Mouse (Mus musculus) adrenal gland, postnatal 4 days (tissue): ENCODE results near the gene Mpped2. TPM values are rescaled to one million over a fixed set of nuclear protein-coding genes. Genes with fewer than 3 reads are reported as not detected.

Experiments used
- DNase-seq, 2 experiments: peaks; one replicate each; pipeline ENCODE4 v3.0.0; 2021 to 2022; ENCODE audit warnings: low spot score in 2 of 2, mixed read lengths in 2 of 2
- total RNA-seq, 2 experiments: library from RNA; stranded (reverse); gene quantifications; 2 replicates each; pipeline ENCODE4 v1.2.3; 2021

The Mpped2 gene
- total RNA-seq, 2 experiments from 2014 or later = 40.7 to 46.1 TPM

DNA sequence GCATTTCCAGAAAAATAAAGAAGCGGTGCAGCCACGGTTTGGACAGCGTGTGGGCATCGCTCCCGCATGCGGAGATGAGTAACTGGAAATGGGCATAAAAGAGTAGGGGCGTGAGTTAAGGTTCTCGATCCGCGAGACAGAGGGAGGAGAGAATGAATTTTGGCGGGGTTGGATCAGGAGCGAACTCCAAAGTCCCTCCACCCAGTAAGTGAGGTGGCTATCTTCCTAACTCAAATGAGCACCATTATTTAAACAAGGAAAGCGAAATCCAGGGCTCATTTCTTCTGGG, 2.6 kb downstream of the Mpped2 start:
- DNase-seq = no peak

DNA sequence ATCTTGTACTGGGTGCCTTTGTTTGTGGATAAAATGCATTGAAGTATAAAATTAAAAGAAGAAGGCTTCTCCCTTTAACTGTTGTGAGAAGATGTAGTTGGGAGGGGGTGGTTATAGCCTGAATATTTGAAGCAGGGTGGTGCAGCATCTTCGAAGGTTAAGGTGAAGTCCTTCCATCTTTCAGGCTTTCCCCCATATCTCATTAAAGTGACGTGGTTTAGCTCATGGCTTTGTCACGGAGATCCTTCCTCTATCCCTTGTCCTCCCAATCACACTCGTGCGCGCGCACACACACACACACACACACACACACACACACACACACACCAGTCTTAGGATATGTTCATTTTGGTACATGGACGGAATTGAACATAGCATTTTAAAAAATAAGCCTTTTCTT, 3.3 kb downstream of the Mpped2 start:
- DNase-seq = no peak

DNA sequence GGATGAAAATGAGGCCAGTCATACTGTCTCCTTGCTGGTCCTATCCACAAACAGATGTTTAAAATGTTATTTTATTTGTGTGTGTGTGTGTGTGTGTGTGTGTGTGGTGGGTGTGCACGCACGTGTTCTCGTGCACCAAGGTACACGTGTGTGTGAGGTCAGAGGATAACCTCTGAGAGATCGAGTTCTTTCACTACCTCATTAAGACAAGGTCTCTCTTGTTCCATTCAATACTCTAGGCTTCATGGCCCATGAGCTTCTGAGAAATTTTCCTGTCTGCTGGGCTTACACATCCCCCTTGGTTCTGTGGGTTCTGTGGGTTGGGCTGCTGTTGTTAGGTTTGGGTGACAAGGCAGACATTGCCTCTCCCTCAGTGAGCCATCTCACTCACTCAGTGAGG, 12.6 kb downstream of the Mpped2 start:
- no peak for DNase-seq

DNA sequence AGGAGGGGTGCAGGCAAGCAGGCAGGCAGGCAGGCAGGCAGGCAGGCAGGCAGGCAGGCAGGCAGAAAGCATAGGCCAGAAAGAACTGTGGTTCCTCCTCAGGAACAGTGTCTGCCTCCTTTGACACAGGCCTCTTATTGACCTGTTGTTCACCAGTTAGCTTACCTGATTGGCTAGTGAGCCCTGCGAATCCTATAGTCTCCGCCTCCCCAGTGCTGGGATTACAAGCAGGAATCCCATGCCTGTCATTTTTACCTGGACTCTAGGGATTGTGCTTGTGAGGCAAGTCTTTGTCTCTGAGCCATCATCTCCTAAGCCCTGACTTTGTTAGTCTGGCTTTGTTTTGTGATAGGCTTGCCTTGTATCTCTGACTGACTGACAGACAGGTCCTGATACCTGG, 14.1 kb downstream of the Mpped2 start:
- no peak for DNase-seq

DNA sequence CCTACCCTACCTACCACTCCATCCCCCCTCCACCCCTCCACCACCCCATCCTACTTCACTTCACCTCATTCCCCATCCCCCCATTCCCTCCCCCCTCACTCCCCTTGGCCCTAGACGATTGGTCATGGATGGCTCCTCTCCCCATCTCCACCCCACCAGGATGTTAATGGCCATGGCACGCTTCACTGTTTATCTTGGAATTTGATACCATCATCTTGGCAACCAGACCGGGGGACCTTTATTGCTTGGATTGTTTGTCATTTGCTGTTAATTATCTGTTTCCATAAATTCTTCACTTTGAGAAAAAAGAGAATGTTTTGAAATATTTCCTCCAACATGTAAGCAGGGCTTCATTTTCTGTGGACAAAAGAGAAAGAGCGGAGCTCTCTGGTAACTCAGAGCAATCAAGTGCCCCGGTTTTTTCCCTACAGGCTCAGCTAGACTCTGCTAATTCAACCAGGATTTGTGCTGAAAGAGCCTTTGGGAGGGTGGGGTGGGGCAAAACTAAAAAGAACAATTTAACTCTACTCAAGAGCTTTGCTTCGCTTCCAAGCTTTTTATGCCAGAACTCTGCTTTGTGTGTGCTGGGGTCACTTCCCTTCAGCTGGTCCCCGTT, 17.9 kb downstream of the Mpped2 start:
- no peak for DNase-seq

DNA sequence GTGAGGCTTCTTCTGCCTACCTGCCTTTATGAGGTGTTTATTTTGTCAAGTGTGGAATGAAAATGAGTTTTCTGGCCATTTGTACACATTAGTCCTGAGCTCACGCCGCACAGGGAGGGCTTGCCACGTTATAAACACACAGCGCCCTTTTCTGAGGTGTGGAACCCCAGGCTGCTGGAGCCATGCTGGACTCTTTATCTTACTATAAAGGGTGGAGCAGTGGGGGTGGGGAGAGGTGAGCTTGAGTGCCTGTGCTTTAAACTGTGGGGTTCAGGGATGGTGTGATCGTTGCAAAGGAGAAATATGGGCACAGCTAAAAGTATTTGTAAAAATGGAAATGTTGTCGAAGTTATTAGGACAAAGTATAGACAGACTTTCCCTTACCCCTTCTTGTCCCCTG, 18.4 kb downstream of the Mpped2 start:
- no peak for DNase-seq

DNA sequence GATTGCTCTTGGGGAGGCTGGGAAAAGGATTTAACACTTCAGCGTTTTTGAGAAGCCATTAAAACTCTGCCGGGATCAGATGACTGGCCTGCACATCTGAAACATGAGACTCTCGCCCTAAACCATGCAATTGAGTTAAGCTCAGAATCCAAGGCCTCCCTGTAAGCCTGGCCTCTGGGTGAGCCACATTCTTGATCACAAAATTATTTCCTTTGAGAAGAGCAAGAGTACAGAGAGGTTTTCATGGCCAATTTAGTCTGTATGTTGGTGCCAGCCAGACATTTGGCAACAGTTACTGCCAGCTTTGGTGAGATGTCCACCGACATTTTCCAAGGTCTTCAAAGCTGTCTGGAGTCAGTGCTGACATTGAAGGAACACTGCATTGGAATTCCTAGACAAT, 20.1 kb downstream of the Mpped2 start:
- no peak for DNase-seq

DNA sequence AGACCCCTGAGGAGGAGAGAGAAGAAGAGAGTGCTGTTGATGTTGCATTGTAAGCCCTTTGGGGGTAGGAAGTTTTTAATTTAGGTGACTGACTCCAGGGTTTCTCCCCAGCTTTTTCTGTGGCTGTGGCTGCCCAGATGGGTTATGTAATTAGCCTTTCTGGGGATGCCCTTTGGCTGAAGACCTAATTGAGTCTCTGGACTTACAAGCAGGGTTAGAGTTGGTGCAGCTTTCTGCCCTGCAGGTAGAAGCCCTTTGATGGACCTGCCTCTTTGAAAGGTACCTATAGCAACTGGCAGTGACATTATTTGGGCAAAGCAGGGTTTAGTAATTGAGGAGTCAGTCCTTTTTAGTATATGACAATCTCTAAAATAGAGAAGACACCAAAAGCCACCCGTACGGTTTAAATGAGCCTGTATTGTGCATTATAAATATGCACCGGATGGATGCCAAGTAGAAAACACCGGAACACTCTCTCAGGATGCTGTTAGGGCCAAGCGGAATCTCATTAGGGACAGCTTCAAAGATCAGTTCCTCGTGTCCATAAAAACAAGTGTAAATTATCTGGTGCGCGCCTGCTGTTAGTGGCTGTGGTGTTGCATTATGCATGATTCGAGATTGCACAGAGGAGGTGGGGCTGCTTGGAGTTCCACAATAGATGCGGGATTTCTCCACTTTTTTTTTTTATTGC, 22.8 kb downstream of the Mpped2 start:
- DNase-seq = no peak

DNA sequence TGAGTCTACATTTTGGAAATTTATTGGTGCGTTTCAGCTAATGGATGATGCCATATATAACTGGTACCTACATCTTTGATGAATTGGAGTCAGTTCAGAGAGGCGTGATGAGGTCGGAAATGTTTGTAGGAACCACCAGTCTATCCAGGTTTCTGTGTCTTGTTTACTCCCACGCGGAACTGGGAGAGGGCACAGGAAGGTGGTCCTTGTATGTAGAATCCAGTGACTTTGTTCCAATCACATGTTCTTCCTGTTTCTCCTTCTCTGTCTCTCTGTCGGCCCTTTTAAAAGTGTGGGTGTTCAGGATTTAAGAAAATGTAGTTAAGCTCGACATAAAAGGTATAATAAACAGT, 23.3 kb downstream of the Mpped2 start:
- no peak for DNase-seq

DNA sequence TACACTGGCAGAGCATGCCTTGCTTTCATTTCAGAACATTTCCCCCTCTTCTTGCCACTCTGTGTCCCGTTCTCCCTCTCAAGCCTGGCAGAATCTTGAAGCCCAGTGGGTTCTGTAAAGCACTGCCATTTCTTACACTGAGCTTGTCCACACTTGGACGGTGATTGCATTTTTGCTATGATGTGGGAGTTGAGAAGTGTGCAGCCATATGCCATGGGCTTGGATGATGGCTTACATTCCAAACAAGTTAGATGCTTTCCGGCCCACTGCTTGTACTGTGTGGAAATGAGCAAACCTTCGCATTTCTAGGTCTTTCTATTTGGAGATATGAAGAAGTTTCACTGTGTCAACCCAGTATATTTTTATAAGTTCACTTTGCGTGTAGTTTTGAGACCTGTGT, 25.8 kb downstream of the Mpped2 start:
- DNase-seq = no peak

DNA sequence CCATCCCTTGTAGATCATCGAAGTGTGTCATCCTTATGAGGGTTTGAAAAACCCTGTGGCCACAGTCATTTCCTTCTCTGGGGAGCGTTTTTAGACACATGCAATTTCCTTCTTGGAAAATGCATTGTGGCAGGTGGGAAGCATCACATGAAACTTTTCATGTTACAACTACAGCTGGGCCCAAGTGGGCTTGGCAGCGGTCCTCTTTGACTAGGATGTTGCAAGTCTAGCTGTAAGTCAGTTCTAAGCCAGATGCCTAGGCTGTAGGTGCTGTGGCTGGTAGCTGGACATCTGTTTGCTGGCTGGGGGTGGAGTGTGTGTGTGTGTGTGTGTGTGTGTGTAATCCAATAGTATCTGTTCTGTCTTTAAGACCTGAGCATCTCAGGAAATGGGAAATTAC, 26.4 kb downstream of the Mpped2 start:
- no peak for DNase-seq

DNA sequence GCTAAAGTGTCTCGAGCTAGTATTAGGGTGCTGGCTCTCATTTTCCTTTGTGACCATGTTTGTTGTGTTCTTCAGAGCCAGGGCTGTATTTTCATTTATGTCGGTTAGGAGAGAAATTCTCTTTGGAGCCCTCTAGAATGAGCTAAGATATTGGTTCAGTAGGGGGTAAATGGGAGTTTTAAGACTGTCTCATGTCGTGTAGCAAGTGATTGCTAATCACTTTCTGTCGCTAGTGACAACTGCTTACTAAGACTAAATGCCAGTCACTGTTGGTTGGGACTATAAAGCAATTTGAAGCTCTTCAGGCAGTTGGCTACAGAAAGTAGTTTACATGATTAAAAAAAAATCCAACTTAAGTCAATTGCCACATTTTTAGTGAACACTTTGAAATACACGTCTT, 27.6 kb downstream of the Mpped2 start:
- DNase-seq = no peak

DNA sequence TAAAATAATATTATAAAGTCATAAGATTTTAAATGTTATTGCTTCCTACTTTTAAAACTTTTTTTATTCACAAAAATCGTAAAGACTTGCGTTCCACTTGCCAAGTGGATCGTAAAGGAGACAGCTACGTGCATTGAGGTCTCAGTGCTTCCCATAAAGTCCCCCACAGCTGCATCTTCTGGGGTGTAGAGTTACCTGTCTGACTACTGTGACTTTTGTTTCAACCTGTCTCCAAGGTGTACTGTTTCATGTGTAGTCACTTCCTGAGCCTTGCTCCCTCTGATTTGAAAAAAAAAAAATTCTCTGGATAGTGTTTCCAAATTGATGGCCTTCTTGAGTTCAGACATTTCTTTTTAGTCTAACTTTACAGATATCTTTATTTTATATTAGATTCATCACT, 29.0 kb downstream of the Mpped2 start:
- DNase-seq = no peak

DNA sequence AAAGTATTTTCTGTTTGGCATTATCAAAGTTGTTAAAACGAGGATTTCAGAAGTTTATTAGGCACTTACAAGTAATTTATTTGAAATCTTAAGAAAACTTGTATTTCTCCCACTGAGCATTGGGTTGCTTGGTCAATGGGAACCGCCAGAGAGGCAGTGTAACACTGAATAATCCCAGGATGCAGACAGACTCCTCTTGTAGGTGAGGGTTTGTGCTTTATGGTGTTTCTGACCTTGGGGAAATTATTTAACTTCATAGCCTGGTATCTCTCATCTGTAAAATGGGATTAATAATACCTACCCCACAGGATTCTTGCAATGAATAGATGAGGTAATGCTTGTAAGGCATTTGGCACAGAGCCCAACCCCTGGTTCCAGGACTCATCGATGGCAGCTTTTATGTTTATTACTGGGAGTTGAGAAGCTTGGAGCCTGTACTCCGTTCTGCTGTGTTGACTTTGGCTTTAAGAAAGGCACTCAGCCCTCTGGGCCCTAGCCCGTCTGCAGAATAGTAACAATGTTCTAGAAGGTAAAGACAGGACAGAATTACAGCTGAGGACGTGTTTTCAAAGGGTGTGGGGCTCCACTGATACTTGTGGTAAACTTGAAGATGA, 37.0 kb downstream of the Mpped2 start:
- DNase-seq = no peak

DNA sequence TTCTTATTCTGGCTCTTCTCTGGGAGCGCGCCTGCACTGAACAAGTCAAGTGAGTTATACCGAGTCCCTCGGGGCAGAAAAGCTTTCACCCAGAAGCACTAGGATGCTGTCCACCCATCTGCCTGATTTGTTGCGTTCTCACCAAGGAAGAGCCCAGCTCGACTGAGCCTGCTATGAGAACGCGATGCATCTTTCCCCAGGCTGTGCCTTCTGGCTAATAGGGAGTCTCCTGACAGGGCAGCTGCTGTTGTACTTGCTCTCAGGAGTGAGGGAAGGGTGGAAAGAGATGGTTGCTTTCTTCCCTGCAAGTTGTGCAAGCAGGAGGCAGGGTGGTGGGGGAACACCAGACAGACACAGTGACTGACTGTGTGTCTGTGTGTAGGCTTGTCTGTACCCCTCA, 37.5 kb downstream of the Mpped2 start:
- DNase-seq = no peak

DNA sequence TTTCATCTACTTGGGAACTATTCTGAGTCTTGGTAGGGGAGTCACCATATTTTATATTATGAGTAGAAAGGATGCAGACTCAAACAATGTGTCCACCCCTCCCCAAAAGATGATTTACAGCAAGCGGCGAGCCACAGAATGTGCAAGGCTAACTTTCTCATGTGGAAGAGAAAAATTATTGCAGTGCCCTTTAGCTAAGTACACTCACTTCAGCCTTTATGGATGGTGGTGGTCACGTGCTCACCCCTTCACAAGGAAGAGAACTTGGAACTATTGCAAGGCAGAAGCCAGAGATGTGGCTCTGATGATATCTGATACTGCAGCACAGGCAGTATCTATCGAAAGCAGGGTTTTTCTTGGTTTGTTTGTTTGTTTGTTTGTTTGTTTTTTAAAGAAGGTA, 38.4 kb downstream of the Mpped2 start:
- no peak for DNase-seq

DNA sequence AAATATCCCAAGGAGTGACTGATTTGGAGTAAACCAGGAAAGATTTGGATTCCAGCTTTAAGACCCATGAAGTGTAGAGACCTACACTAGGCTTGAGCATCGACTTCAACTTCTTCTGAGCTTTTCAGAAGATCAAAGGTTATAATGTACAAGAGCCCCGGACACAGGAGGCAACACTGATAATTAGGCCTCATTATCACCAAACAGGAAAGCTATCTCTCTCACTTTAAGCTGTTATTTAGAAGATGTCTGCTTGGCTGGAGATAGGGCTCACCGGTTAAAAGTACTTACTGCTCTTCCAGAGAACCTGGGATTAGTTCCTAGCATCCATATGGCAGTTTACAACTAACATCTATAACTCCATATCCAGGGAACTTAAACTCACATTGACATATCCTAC, 39.1 kb downstream of the Mpped2 start:
- DNase-seq = no peak

DNA sequence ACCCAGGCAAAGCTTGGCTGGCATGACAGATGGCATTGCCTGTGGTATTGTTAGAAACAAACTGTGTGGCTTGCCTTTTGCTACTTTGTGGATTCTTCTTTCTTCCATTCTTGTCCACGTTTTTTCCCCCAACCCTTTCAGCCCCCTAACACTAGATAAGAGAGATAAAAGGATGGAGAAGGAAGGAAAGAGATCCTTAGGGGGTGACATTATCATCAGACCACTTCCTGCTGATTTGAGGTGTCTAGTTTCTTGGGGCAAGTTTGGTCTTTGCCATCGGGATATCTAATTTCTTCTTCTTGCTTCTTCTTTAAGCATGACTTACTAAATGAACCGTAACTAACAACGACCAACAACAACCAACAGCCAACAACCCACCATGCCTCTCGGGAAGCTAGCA, 40.3 kb downstream of the Mpped2 start:
- DNase-seq = no peak

DNA sequence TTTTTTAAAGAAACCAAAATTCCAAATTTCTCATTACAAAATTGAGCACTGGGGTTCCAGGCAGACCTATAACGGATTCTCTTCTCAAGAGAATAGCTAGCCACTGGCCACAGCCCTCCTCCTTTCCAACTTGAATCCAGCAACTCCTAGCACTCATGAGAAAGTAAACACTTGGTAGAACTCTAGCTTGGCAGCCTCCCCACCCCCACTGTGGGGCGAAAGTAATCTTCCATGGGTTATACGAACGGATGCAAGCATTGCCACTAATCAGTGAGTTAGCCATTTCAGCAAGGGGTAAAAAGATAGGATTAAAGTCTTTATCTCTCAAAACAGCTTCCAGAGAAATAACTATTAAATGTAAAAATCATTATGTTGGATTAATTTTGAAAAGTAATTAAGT, 40.9 kb downstream of the Mpped2 start:
- no peak for DNase-seq

DNA sequence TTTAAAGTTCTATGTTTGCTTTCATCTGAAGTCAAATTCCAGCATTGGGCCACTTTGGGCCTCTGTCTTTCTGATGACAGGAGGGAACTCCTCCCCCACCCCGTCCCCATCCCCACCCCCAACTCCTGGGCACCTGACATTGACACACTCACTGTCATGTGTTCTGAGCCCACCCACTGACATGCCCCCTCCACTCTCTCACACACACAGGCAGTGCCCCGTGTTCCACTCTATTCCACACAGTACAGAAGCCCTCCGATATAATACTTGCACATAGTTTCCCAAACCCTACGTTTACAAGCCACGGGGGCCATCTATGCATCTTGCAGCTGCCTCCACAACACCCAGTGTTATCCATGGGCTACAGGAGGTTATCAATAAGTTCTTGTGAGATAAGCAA, 42.1 kb downstream of the Mpped2 start:
- no peak for DNase-seq

DNA sequence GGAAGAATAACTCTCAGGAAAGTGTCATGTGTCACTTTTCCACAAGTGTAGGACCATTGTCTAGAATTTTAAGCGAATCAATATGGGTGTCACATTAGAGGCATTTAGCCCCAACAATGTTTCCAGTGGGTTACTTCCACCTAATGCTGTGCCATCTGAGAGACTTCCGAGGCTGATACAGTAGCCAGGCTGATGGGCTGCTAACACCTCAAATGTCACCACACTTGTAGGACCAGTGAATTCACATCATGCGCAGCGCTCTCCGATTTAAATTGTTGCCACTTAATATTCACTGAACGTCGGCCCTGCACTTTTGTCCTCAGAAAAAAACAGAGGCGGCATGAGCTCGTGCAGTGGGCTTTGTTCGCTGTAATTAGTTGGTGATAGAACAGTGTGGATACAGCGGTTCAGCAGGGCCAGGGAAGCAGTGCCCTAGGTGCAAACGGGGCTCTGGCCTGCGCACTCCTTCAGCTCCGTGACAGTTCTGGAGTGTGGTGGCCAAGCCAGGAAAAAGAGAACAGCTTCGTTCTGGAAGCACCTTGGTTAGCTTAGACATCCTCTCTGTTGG, 42.8 kb downstream of the Mpped2 start:
- DNase-seq = no peak

DNA sequence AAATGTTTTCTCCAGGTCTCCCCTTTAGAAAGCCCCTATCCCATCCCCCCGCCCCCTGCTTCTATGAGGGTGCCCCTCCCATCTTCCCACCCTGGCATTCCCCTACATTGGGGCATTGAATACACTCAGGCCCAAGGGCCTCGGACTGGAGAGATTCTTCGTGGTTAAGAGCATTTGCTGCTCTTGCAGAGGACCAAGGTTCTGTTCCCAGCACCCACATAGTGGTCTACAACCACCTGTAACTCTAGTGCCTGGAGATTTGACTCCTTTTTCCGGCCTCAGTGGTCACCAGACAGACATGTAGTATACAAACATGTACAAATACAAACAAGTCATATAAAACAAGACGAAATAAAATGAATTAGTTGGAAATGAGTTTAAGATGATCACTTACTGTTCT, 45.9 kb downstream of the Mpped2 start:
- DNase-seq = no peak

DNA sequence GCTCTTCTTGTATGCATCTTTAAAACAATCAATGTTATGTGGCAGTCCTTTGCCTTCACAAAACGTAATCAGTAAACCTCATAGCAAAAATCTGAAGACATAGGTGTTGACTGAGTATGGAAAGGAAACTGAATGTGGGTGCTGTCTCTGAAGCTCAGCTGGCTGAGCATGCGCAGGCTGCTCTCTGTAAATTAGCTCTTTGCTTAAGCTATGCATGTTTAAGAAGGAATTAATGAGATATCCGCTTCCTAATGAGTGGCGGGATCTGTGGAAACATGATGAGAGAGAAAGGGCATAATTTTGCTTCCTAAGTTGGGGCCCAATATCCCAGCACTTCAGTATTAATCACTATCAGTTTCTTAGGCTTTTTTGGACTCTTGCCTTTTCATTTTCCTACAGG, 51.0 kb downstream of the Mpped2 start:
- DNase-seq = no peak
